Mouse (Mus musculus): ENCODE data around the gene Ctla4.

Gene Ctla4

DNA sequence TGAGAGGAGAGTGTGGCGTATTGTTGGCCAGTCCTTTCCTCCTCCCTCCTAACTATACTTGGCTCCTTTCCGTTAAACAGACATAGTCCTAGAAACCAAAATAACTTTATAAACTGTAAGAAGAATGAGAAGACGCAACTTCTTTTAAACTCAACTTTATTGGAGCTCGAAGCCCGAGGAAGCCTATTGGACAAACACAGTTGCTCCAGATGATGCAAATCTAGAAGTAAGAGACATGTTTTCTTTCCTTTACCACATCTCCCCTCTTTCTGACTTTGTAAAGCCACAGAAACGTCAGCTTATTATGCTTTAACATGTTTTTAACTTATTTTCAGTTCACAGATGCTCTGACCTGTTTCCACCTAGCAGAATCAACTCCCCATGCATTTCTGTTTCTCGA lies at the start of gene Ctla4:
Ctla4 (plus strand) TSS at position 20 of the 400 bp plus-strand sequence.
- no peak for DNase-seq (ENCODE audit: low spot score in 2 of 2)

GRCm38 (mm10) chr1:60839161-60839560 lies 47.6 kb upstream of the Ctla4 start:
- no peak for DNase-seq (ENCODE audit: low spot score in 2 of 2)

GRCm38 (mm10) chr1:60845318-60846060 lies 41.3 kb upstream of the Ctla4 start:
- DNase-seq (ENCODE audit: low spot score in 2 of 2), result no peak

DNA sequence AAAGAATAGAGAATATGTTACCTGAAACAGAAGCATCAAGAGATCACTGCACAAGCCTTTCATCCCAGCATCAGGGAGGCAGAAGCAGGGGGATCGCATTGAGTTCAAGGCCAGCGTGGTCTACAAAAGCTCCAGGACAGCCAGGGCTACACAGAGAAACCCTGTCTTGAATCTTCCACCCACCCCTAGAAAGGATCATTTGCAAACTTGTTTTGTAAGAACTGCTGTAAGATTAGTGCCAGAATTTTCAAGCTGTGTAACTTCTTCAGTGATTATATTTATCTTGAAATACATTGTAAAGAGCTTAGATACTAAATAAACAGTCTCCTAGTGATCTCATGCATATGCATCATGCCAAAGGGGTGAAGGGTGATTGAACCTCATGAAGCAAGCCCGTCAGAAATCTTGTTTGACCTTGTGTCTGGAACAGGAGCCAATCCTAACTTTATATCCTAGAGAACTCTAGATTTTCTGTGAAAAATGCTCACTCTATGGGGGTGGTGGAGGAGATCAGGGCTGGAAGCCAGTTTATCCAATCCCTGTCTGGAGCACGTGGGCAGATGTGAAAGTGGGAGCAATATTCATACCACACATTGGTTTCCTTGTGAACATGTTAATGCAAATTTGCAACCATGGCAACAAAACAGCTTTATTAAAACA lies 40.1 kb upstream of the Ctla4 start:
- DNase-seq (ENCODE audit: low spot score in 2 of 2), result no peak

DNA sequence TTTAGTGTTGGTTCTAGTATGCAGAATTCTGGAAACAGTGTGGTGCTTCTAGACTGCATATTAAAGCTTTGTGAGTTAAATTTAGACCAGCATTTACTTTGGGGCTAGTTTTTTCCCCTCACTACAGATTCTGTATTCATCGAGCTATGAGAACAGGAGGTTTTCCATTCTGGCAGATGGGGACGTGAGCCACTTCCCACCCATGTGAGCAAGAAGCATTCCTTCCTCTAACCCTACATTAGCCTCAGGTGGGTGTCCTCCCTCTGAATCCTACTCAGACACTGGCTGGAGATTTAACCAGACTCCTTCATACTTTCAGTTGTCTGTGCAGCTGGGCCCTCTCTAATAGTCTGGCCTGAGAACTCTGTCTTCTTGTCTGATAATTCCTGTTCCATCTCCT lies 37.7 kb upstream of the Ctla4 start:
- no peak for DNase-seq (ENCODE audit: low spot score in 2 of 2)

GRCm38 (mm10) chr1:60849816-60850215 lies 37.0 kb upstream of the Ctla4 start:
- no peak for DNase-seq (ENCODE audit: low spot score in 2 of 2)

DNA sequence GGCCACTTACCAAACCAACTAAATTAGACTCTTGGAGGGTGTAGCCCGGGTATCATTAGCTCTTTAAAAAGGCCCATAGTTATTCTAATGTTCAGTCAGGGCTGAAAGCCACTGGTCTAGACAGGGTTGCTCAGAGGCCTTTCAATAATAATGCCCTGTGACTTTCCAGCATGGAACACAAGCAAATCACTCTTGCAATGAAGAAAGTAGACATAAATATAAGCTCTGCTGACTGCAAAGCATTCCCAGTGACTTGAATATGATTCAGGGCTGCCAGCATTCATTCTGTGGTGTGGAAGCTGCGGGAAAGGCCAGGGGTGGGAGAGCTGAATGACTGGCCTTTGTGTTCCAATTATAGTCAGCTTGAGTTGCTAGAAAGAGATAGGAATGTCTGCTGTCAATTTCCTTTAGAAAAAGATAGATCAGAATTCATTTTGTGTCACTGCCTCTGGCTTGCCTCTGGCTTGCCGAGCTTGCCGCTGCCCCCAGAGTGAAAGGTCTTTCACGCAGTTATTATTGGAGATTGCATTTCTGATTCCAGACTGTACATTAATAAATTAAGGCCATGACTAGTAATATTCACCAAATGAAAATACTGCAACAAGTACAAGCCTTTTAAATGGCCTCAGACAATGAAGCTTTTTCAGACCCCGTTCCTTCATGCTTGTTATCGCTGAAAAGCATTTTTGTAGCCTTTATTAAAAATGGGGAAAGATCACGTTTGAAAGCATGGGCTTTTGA lies 35.6 kb upstream of the Ctla4 start:
- no peak for DNase-seq (ENCODE audit: low spot score in 2 of 2)

DNA sequence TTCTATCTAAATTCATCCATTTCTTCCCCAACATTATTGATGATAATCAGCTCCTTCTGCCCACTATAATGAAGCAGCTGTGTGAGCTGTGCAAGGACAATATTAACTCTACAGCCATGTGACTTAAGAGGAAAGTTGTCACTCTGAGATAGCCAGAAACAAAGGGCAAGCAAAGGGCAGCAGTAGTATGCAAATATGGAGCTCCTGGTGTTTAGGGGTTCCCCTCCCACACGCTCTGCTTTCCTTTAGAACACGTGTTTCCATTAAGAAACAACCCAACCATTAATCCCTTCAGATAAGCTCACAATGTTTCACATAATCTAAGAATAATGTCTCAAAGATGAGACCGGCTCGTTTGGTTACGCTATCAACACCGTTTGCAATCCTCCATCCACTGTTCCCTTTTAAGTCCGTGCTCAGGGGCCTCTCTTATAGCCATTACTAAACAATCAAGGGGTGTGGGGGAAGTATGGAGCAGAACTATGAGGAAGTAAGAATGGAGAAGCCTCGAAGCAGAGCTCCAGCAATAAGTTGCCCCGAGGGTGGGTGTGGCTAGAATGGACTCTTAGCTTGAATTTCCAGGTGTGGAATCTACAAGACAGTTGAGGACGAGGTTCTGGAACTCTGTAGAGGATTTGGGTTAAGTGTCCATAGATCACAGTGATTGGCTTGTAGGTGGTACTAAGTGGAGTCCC lies 34.6 kb upstream of the Ctla4 start:
- no peak for DNase-seq (ENCODE audit: low spot score in 2 of 2)

- DNase-seq (ENCODE audit: low spot score in 2 of 2), result peak in 1 of 2 experiments; percentile 31
Observed at GRCm38 (mm10) chr1:60852770-60853147, 34.0 kb upstream of the Ctla4 start.

- DNase-seq (ENCODE audit: low spot score in 2 of 2), result no peak
Observed at GRCm38 (mm10) chr1:60853330-60853956, 33.4 kb upstream of the Ctla4 start.

GRCm38 (mm10) chr1:60853991-60854390 lies 32.8 kb upstream of the Ctla4 start:
- no peak for DNase-seq (ENCODE audit: low spot score in 2 of 2)

GRCm38 (mm10) chr1:60857351-60858220 lies 29.2 kb upstream of the Ctla4 start:
- DNase-seq (ENCODE audit: low spot score in 2 of 2), result no peak

DNA sequence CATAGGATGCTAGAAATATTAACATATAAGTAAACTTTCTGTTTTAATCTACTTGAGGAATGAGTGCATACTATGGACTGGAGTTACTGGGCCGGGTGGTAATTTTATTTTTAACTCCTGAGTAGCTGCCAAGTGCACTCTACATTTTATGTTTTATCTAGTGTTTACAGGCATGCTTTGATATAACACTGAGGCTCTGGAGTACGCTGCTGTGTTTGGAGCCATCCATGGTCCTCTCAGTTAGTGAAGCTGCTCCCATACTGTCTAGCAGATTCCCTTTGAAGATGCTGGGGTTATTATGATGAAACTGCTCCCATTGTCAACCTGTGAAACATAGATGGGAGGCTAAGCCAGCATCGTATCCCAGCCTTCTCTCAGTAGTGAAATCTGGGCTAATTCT lies 27.6 kb upstream of the Ctla4 start:
- DNase-seq (ENCODE audit: low spot score in 2 of 2), result no peak

DNA sequence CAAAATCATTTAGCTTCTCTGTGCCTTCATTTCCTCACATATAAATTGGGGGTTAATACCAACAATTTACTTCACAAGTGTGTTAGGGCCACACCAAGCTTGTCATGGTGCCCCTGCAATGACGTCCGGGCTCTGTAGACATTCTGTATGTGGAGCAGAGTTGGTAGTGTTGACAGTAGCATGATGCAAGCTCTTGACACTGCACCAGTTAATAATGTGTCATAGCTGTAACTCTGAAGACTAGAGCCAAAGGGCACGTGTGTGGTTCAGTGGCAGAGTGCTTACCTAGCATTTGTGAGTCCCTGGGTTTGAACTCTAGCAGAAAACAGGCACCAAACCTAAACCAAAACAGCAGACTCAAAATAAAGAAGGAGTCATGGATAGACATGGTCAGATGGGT lies 27.0 kb upstream of the Ctla4 start:
- no peak for DNase-seq (ENCODE audit: low spot score in 2 of 2)

DNA sequence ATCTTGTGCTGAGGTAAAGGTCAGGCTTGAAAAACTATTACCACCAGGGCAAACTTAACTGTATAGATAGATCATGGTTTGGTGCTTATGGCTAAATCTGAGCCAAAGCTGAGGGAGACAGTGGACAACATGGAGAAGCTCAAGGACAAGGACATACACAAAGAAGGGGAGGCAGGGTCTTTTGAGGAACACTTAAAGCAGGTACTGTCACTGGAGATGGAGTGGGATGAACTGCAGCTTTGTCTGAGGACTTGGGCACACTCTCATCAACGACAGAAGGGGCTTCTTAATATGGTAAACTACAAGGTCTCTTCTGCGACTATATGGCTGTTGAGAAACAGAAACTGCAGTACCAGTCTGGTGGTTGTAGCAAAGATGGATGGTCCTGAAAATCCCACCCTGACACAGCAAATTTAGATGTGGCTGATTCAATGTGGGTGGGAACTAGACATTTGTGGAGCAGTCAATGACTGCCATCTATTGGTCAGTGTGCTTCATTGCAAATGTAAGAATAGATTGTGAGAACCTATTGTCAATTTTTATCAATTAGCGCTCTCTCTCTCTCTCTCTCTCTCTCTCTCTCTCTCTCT lies 26.3 kb upstream of the Ctla4 start:
- peak in 1 of 2 experiments; percentile 52 for DNase-seq (ENCODE audit: low spot score in 2 of 2)

DNA sequence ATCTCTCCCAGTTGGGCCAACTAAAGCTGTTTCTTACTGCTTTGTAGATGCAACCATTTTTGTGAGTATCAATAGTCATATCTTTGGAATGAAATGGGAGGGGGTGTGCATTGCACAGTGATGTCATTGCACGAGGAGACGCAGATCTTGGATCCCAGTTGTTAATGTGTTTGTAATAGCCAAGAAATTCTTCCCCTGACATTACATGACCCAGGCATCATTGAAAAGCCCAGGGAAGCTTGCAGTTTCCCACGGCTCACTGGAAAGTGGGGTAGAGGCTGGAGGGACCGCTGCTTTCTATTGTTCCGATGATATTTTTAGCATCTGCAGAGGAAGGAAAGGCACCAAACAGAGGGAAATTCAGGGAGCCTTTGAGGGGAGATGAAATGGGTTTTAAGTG lies 25.8 kb upstream of the Ctla4 start:
- DNase-seq (ENCODE audit: low spot score in 2 of 2), result no peak

DNA sequence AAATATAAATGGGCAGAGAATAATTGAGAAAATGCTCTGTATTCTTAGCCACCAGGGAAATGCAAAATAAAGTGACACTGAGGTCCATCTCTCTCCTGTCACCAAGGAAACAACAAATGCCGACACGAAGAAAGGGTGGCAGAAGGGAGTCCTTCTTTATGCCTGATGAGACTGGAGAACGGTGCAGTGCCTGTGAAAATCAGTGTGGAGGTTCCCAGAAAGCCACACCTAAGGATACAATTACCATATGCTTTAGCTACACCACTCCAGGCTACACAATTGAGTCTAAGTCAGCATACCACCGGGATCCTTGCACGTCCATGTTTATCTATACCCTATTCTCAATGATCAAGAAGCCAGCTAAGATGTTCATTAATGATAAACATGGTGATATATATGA lies 25.4 kb upstream of the Ctla4 start:
- no peak for DNase-seq (ENCODE audit: low spot score in 2 of 2)

- DNase-seq (ENCODE audit: low spot score in 2 of 2), result no peak
Observed at GRCm38 (mm10) chr1:60862510-60862909, 24.3 kb upstream of the Ctla4 start.

GRCm38 (mm10) chr1:60862951-60863461 lies 23.8 kb upstream of the Ctla4 start:
- no peak for DNase-seq (ENCODE audit: low spot score in 2 of 2)

DNA sequence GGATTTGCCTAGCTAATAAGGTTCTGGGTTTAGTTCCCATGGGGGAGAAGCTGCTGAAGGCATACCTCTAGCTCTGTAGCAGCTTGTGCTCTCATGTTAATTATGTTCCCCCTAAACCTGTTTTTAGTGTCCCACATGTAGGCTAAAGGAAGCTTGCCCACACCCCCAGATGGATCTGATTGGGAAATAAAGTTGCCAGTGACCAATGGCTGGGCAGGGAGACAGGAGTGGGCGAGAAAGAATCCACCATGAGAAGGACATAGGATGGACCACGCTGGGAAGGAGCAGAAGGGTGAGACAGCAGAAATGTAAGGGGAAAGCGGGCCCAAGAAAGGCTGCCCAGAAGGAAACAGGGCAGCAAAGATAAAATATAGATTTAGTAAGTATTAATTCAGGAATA lies 23.1 kb upstream of the Ctla4 start:
- DNase-seq (ENCODE audit: low spot score in 2 of 2), result no peak

Data from thymus, postnatal 10 days (tissue).